Mouse (Mus musculus): Measurements from ENCODE around the gene Cd5.

DNA sequence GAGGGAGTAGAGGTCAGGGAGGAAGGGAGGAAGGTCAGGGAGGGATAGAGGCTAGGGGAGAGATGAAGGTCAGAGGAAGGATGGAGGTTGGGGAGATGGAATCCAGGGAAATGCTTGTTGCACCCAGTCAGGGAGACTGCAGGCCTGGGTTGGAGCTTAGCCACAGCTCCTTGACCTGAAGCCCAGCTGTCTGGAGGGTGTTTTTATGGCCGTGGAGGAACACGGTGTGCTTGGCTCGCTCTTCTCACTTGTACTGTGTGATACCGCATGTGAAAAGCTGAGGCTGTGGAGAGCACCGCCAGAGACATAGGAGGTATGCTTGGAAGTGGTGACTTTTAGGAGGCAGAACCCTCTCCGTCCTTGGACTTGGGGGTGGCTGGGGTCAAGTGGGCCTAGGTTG is 48.0 kb upstream of the Cd5 start:
- no peak for TF ChIP-seq POLR2A (IDR thresholded peaks at IDR 0.05; ENCODE audit: insufficient read depth, low read length)
- no peak for TF ChIP-seq EP300 (IDR thresholded peaks at IDR 0.05; ENCODE audit: insufficient read depth, low read depth, low read length)

All from ES-Bruce4 (cell line).